Mouse (Mus musculus) megakaryocyte, embryonic 14.5 days (primary cell): ENCODE data around the gene Eif2b3.

Experiments
- FLI1 ChIP-seq: IDR thresholded peaks from 2 replicates; pipeline ENCODE4 v1.6.1; 2012; ENCODE audit warnings: low read length, inconsistent platforms, mixed read lengths
- GATA1 ChIP-seq: IDR thresholded peaks from 3 replicates; pipeline ENCODE4 v1.6.1; 2012; ENCODE audit warnings: mixed read lengths, low read length, inconsistent platforms, borderline replicate concordance

GRCm38 (mm10) chr4:117095551-117096452, 76.6 kb downstream of the Eif2b3 start, which contains the start of gene Ptch2:
- no peak for TF ChIP-seq GATA1
- no peak for TF ChIP-seq FLI1
